Mouse (Mus musculus): ENCODE data around the gene Prss37.

DNA sequence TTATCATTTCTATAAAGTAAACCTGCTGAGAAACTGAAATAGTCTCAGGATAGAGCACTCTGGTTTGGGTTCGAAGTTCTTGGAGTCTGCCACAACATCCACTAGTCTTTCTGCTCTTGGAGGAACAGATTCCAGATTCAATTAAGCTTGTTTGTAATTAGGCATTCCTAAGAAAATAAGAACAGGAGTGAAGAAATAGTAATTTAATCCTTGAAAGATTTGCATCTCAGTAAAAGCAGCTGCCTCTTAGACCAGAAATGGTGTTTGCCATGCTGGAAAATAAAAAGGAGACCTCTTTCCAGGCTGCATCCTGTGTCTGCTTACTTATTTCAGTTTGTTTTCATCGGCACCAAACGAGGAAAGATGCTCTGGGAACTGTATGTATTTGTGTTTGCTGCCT lies 26.1 kb downstream of the Prss37 start, which contains the start of gene Tas2r108:
- no peak for TF ChIP-seq CTCF (IDR thresholded peaks at IDR 0.05)
- no peak for TF ChIP-seq EP300 (IDR thresholded peaks at IDR 0.05)
